Mouse (Mus musculus): ENCODE results near the gene Per1.

Per1 gene

GRCm38 (mm10) chr11:69133566-69133922, 38.5 kb downstream of the Per1 start:
- no peak for DNase-seq (ENCODE audit: low spot score in 2 of 2)

GRCm38 (mm10) chr11:69133923-69134621, 39.1 kb downstream of the Per1 start:
- peak in 1 of 2 experiments; percentile 61 for DNase-seq (ENCODE audit: low spot score in 2 of 2)

GRCm38 (mm10) chr11:69134622-69134968, 39.6 kb downstream of the Per1 start:
- DNase-seq (ENCODE audit: low spot score in 2 of 2): no peak

- no peak for DNase-seq (ENCODE audit: low spot score in 2 of 2)
Observed at GRCm38 (mm10) chr11:69135361-69135760, 40.3 kb downstream of the Per1 start.

- DNase-seq (ENCODE audit: low spot score in 2 of 2): no peak
Observed at GRCm38 (mm10) chr11:69147546-69147945, 52.5 kb downstream of the Per1 start.

GRCm38 (mm10) chr11:69148451-69148960, 53.5 kb downstream of the Per1 start:
- no peak for DNase-seq (ENCODE audit: low spot score in 2 of 2)

GRCm38 (mm10) chr11:69149728-69150127, 54.7 kb downstream of the Per1 start:
- DNase-seq (ENCODE audit: low spot score in 2 of 2): no peak

GRCm38 (mm10) chr11:69150444-69150843, 55.4 kb downstream of the Per1 start:
- DNase-seq (ENCODE audit: low spot score in 2 of 2): peak; percentile 40 to 82

- no peak for DNase-seq (ENCODE audit: low spot score in 2 of 2)
Observed at GRCm38 (mm10) chr11:69151004-69151403, 56.0 kb downstream of the Per1 start.

GRCm38 (mm10) chr11:69153831-69154230, 58.8 kb downstream of the Per1 start:
- no peak for DNase-seq (ENCODE audit: low spot score in 2 of 2)

GRCm38 (mm10) chr11:69155351-69155750, 60.3 kb downstream of the Per1 start:
- DNase-seq (ENCODE audit: low spot score in 2 of 2): no peak

GRCm38 (mm10) chr11:69156800-69157199, 61.8 kb downstream of the Per1 start, which contains the start of gene Alox12b:
Gene Alox12b (plus strand): TSS chr11:69156989.
- DNase-seq (ENCODE audit: low spot score in 2 of 2): no peak

All from spleen, postnatal 10 days (tissue).